Mouse (Mus musculus) ES-E14 (cell line): ENCODE results near the gene Ptpn5. TPM values are rescaled to one million over a fixed set of nuclear protein-coding genes. Genes with fewer than 3 reads are reported as not detected.

Experiments
- DNase-seq: peaks from one replicate; pipeline ENCODE4 v3.0.0-alpha.2; 2013; ENCODE audit warnings: low read depth, low spot score
- H3K27ac ChIP-seq: 2 replicates; pipeline ENCODE4 v1.5.1; 2012; ENCODE audit warnings: low read depth, mild to moderate bottlenecking, low read length, moderate library complexity, mixed read lengths; ENCODE audit not compliant: poor library complexity, insufficient read depth, severe bottlenecking
- H3K36me3 ChIP-seq: 2 replicates; pipeline ENCODE4 v1.6.1; 2012; ENCODE audit warnings: mild to moderate bottlenecking, low read length, moderate library complexity, mixed read lengths; ENCODE audit not compliant: control insufficient read depth, poor library complexity, insufficient read depth, severe bottlenecking
- H3K4me1 ChIP-seq, 2 experiments: fragments of 150-350 bp in 1 of 2; sonication (generic) in 1 of 2; 2 replicates each; pipeline ENCODE4 v1.6.1; 2012; ENCODE audit warnings: low read length in 2 of 2, mild to moderate bottlenecking in 1 of 2, mixed read lengths in 1 of 2; ENCODE audit not compliant: control insufficient read depth in 2 of 2, insufficient read depth in 2 of 2, poor library complexity in 1 of 2
- H3K4me3 ChIP-seq, 2 experiments: fragments of 150-350 bp in 1 of 2; sonication (generic) in 1 of 2; 2 replicates each; pipeline ENCODE4 v1.5.1; 2012; ENCODE audit warnings: low read length in 2 of 2, low read depth in 1 of 2, mild to moderate bottlenecking in 1 of 2, mixed read lengths in 1 of 2; ENCODE audit not compliant: insufficient read depth in 1 of 2, poor library complexity in 1 of 2, severe bottlenecking in 1 of 2
- H3K9ac ChIP-seq: 2 replicates; pipeline ENCODE4 v1.6.1; 2012; ENCODE audit warnings: low read depth, mild to moderate bottlenecking, low read length, mixed read lengths; ENCODE audit not compliant: poor library complexity, insufficient read depth, severe bottlenecking
- H3K9me3 ChIP-seq: fragments of 150-350 bp; sonication (generic); 2 replicates; pipeline ENCODE4 v1.6.1; 2012; ENCODE audit warnings: low read depth, mild to moderate bottlenecking, low read length; ENCODE audit not compliant: control insufficient read depth, insufficient read depth
- CHD2 ChIP-seq: IDR thresholded peaks from 2 replicates; pipeline ENCODE4 v1.6.1; 2014; ENCODE audit warnings: mild to moderate bottlenecking, low read depth, low read length, inconsistent platforms
- HCFC1 ChIP-seq: IDR thresholded peaks from 2 replicates; pipeline ENCODE4 v1.6.1; 2012; ENCODE audit warnings: low read length, inconsistent platforms, borderline replicate concordance; ENCODE audit not compliant: insufficient read depth
- MAFK ChIP-seq: IDR thresholded peaks from 2 replicates; pipeline ENCODE4 v1.6.1; 2014; ENCODE audit warnings: mild to moderate bottlenecking, low read depth, low read length, inconsistent platforms; ENCODE audit not compliant: insufficient read depth
- ZC3H11A ChIP-seq: IDR thresholded peaks from 2 replicates; pipeline ENCODE4 v1.6.1; 2012; ENCODE audit warnings: low read depth, mild to moderate bottlenecking, inconsistent platforms, low read length, borderline replicate concordance
- ZNF384 ChIP-seq: IDR thresholded peaks from 2 replicates; pipeline ENCODE4 v1.6.1; 2012; ENCODE audit warnings: low read depth, low read length, inconsistent platforms
- in situ Hi-C, 2 experiments: fragments of 600-800 bp; cut with MboI; formaldehyde crosslinking; loops; one replicate each; pipeline ENCODE4 v1.15.1; 2025; ENCODE audit warnings: low sequenced_read_pairs in 2 of 2, inconsistent platforms in 1 of 2; ENCODE audit not compliant: unreplicated experiment in 2 of 2
- total RNA-seq: library from RNA; depleted of rRNA; stranded (reverse); fragments of 300-350 nt; gene quantifications from 2 replicates; pipeline ENCODE4 v1.2.3, GENCODE M21; 2012

Gene Ptpn5
- total RNA-seq, 1 experiment, result 0.36 TPM

- Histone ChIP-seq H3K27ac (no peak overlapping the region), H3K36me3 (no peaks in the 10 kb centered on the region), H3K9ac (no peak overlapping the region), H3K4me3 (no peak overlapping the region), H3K9me3 (no peaks in the 10 kb centered on the region), H3K4me1 (peaks cover 4 to 10% of the 10 kb centered on the region in 2 experiments; a peak in 2 of 4 replicates)
- no peak for DNase-seq
- in situ Hi-C loops, result no loop called here
- TF ChIP-seq CHD2 (no peak), ZNF384 (no peak), MAFK (no peak), HCFC1 (no peak), ZC3H11A (no peak)
These were observed 32.9 kb downstream of the Ptpn5 start for GRCm38 (mm10) chr7:47100615-47101014.

GRCm38 (mm10) chr7:47099306-47099705 lies 34.2 kb downstream of the Ptpn5 start:
- Histone ChIP-seq H3K27ac (no peak overlapping the region), H3K9ac (no peak overlapping the region), H3K4me3 (no peak overlapping the region), H3K36me3 (no peaks in the 10 kb centered on the region), H3K4me1 (peaks cover 4 to 10% of the 10 kb centered on the region in 2 experiments; a peak in 3 of 4 replicates), H3K9me3 (no peaks in the 10 kb centered on the region)
- no peak for DNase-seq
- TF ChIP-seq MAFK (no peak), HCFC1 (no peak), ZNF384 (no peak), ZC3H11A (no peak), CHD2 (no peak)
- in situ Hi-C loops, result no loop called here

GRCm38 (mm10) chr7:47098044-47098443 lies 35.4 kb downstream of the Ptpn5 start:
- no peak for DNase-seq
- Histone ChIP-seq H3K4me3 (no peak overlapping the region), H3K36me3 (no peaks in the 10 kb centered on the region), H3K9me3 (no peaks in the 10 kb centered on the region), H3K4me1 (peaks cover 4 to 10% of the 10 kb centered on the region in 2 experiments; a peak in 3 of 4 replicates), H3K9ac (no peak overlapping the region), H3K27ac (no peak overlapping the region)
- in situ Hi-C loops, result no loop called here
- no peak for TF ChIP-seq MAFK
- TF ChIP-seq ZC3H11A, result no peak
- TF ChIP-seq CHD2, result no peak

GRCm38 (mm10) chr7:47094969-47095368 lies 38.5 kb downstream of the Ptpn5 start:
- in situ Hi-C loops, result no loop called here
- Histone ChIP-seq H3K4me3 (no peak overlapping the region), H3K9ac (no peak overlapping the region), H3K4me1 (peaks cover 4 to 10% of the 10 kb centered on the region in 2 experiments; a peak in 3 of 4 replicates), H3K27ac (no peak overlapping the region), H3K9me3 (no peaks in the 10 kb centered on the region), H3K36me3 (no peaks in the 10 kb centered on the region)
- no peak for DNase-seq
- no peak for TF ChIP-seq ZNF384
- TF ChIP-seq HCFC1, result no peak
- TF ChIP-seq MAFK, result no peak
- TF ChIP-seq ZC3H11A, result no peak
- no peak for TF ChIP-seq CHD2

GRCm38 (mm10) chr7:47093935-47094334 lies 39.5 kb downstream of the Ptpn5 start:
- Histone ChIP-seq H3K36me3 (no peaks in the 10 kb centered on the region), H3K9ac (no peak overlapping the region), H3K4me1 (peaks cover 4 to 10% of the 10 kb centered on the region in 2 experiments; a peak in 3 of 4 replicates), H3K4me3 (no peak overlapping the region), H3K27ac (no peak overlapping the region), H3K9me3 (no peaks in the 10 kb centered on the region)
- TF ChIP-seq MAFK (no peak), HCFC1 (no peak), ZC3H11A (no peak), CHD2 (no peak), ZNF384 (no peak)
- in situ Hi-C loops, result no loop called here
- DNase-seq, result no peak
